Mouse (Mus musculus) intestine, postnatal 0 days (tissue): Measurements from ENCODE around the gene Gm10772. TPM values are rescaled to one million over a fixed set of nuclear protein-coding genes. Genes with fewer than 3 reads are reported as not detected.
"Not testable (repeated sequence)": the region's sequence is repeated elsewhere in the genome, so short reads cannot be mapped to it uniquely, and the experiment has no call there.

Experiments used
- ATAC-seq: fragments of 200-750 bp; cut with Nextera tagmentation; 2 replicates; pipeline ENCODE4 v1.8.0; 2017; ENCODE audit warnings: mild to moderate bottlenecking, moderate TSS enrichment, moderate library complexity
- H3K27ac ChIP-seq: fragments of 300-500 bp; sonication (generic); 2 replicates; pipeline ENCODE4 v1.5.1; 2014; ENCODE audit warnings: mild to moderate bottlenecking, low read depth, low read length, moderate library complexity
- H3K27me3 ChIP-seq: fragments of 300-500 bp; sonication (generic); replicated peaks from 2 replicates; pipeline ENCODE4 v1.6.1; 2014; ENCODE audit warnings: low read length, mixed read lengths; ENCODE audit not compliant: control insufficient read depth, insufficient read depth
- H3K36me3 ChIP-seq: fragments of 300-500 bp; sonication (generic); 2 replicates; pipeline ENCODE4 v1.6.1; 2014; ENCODE audit warnings: mild to moderate bottlenecking, moderate library complexity; ENCODE audit not compliant: control insufficient read depth, insufficient read depth
- H3K4me1 ChIP-seq: fragments of 300-500 bp; sonication (generic); replicated peaks from 2 replicates; pipeline ENCODE4 v1.6.1; 2014; ENCODE audit warnings: antibody characterized with exemption, low read length, mixed read lengths; ENCODE audit not compliant: control insufficient read depth, insufficient read depth
- H3K4me2 ChIP-seq: fragments of 300-500 bp; sonication (generic); replicated peaks from 2 replicates; pipeline ENCODE4 v1.6.1; 2014; ENCODE audit warnings: low read depth, mild to moderate bottlenecking, moderate library complexity
- H3K4me3 ChIP-seq: fragments of 300-500 bp; sonication (generic); 2 replicates; pipeline ENCODE4 v1.5.1; 2014; ENCODE audit warnings: low read depth, low read length
- H3K9ac ChIP-seq: fragments of 300-500 bp; sonication (generic); 2 replicates; pipeline ENCODE4 v1.6.1; 2014; ENCODE audit warnings: mild to moderate bottlenecking, low read depth, low read length
- H3K9me3 ChIP-seq: fragments of 300-500 bp; sonication (generic); 2 replicates; pipeline ENCODE4 v1.6.1; 2016; ENCODE audit warnings: mixed run types; ENCODE audit not compliant: control insufficient read depth
- CTCF ChIP-seq: sonication (generic); IDR thresholded peaks from 2 replicates; pipeline ENCODE4 v1.5.1; 2016; ENCODE audit warnings: low read depth, mild to moderate bottlenecking, control low read depth, antibody characterized with exemption, moderate library complexity
- WGBS: fragments of 180-500 bp; shearing (Covaris S2); extraction: QIAGEN DNeasy Blood & Tissue Kit; methylation state at CpG from one replicate; pipeline ENCODE4 v1.1.7; 2014; 5-methylcytosine and 5-hydroxymethylcytosine counted together
- polyA plus RNA-seq: library from polyadenylated mRNA; unstranded; fragments of >200 nt; fragmentation: Nextera tagmentation; extraction: Ambion mirVana; gene quantifications from 2 replicates; pipeline ENCODE4 v1.2.1, GENCODE M21; 2015

Gm10772 gene
- polyA plus RNA-seq = not detected in 2 replicates

- not testable (repeated sequence) for ATAC-seq, H3K36me3 ChIP-seq, H3K4me1 ChIP-seq, H3K27me3 ChIP-seq, H3K9me3 ChIP-seq, H3K9ac ChIP-seq, H3K4me3 ChIP-seq, H3K27ac ChIP-seq, H3K4me2 ChIP-seq
- WGBS = 90% methylated on average over 2 of the region's 3 CpGs
Measured at GRCm38 (mm10) chr13:66227473-66227872, at the start of gene Gm10772. Gene Gm10772 (minus strand): TSS chr13:66227573.

- not testable (repeated sequence) for H3K4me1 ChIP-seq
Measured at GRCm38 (mm10) chr13:66263914-66264313, 36.5 kb upstream of the Gm10772 start.

DNA sequence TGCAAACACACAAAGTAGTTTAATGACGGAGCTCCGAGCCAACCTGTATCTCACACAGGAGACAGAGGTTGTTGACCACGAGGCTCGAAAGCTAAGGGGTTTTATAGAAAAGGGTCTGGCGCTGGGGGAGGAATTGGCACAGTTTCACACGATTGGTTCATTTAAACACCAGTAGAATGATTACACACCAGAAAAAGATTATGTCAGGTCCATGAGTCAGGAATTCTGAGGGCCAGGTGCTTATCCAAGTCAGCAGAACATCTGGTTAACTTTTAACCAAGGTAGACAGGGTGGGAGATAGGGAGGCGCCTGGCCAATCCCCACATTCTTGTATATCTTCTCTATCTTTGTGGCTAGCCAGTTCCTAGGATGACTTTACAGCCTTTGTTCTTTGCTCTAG is 35.8 kb upstream of the Gm10772 start:
- not testable (repeated sequence) for ATAC-seq, H3K4me1 ChIP-seq, H3K36me3 ChIP-seq, H3K4me2 ChIP-seq, H3K27me3 ChIP-seq, H3K4me3 ChIP-seq, H3K9ac ChIP-seq, H3K27ac ChIP-seq, H3K9me3 ChIP-seq
- WGBS = 89% methylated on average over 3 of the region's 7 CpGs

More at GRCm38 (mm10) chr13:66263914-66264313, 36.5 kb upstream of the Gm10772 start:
- H3K4me3 ChIP-seq, H3K27me3 ChIP-seq, H3K36me3 ChIP-seq, H3K27ac ChIP-seq, ATAC-seq, H3K4me2 ChIP-seq, H3K9ac ChIP-seq, H3K9me3 ChIP-seq: not testable (repeated sequence)
- WGBS = no CpG with 5 or more reads among the region's 1 CpGs

DNA sequence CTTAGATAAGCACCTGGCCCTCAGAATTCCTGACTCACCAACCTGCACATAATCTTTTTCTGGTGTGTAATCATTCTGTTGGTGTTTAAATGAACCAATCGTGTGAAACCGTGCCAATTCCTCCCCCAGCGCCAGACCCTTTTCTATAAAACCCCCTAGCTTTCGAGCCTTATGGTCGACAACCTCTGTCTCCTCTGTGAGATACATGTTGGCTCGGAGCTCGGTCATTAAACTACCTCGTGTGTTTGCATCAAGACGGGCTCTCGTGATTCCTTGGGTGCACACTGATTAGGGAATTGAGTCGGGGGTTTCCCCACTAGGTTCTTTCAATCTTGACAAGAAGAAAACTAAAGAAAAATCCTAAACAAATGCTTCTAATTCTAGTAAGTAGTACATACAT is 13.0 kb downstream of the Gm10772 start:
- Histone ChIP-seq H3K9me3 (no peaks in the 10 kb centered on the region), H3K27ac (no peak overlapping the region), H3K27me3 (no peaks in the 10 kb centered on the region), H3K4me2 (no peak overlapping the region), H3K9ac (no peak overlapping the region), H3K4me1 (no peaks in the 10 kb centered on the region), H3K4me3 (no peak overlapping the region), H3K36me3 (no peaks in the 10 kb centered on the region)
- no CpG with 5 or more reads among the region's 11 CpGs for WGBS
- TF ChIP-seq CTCF = no peak
- ATAC-seq = no peak

GRCm38 (mm10) chr13:66213811-66214210 is 13.6 kb downstream of the Gm10772 start:
- not testable (repeated sequence) for ATAC-seq, H3K36me3 ChIP-seq
- no CpG with 5 or more reads among the region's 1 CpGs for WGBS

DNA sequence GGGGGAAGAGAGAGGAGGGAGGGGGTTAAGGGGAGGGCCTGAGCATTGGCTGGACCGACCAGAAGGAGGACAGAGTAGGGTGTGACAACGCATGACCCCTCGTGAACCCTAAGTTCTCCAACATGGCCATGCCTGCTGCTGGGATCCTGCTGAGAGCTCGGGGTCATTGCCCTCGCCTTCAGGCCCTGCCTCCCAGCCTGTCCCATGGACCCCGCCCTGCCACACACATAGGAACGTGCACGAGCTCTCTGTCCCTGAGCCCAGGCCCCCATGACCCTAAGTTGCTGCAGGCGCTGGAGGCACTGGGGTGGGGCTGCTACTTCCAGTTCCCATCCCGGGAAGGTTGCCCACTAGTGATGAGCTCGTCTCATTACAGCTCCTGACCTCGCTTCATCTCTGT is 48.2 kb downstream of the Gm10772 start:
- not testable (repeated sequence) for ATAC-seq, H3K9me3 ChIP-seq, H3K27me3 ChIP-seq, H3K9ac ChIP-seq, H3K4me1 ChIP-seq, H3K4me3 ChIP-seq, H3K4me2 ChIP-seq, H3K36me3 ChIP-seq, H3K27ac ChIP-seq
- 96% methylated on average over 4 of the region's 12 CpGs for WGBS

More at GRCm38 (mm10) chr13:66213811-66214210, 13.6 kb downstream of the Gm10772 start:
- not testable (repeated sequence) for H3K4me3 ChIP-seq, H3K27ac ChIP-seq, H3K9me3 ChIP-seq, H3K4me1 ChIP-seq, H3K27me3 ChIP-seq, H3K9ac ChIP-seq, H3K4me2 ChIP-seq

Other genes with a start within 250 kb of the Gm10772 start
- not detected in 2 replicates for gene Gm10324, start 108.0 kb downstream of the Gm10772 start, polyA plus RNA-seq
- not detected in 2 replicates for gene 2410141K09Rik, start 213.5 kb upstream of the Gm10772 start, polyA plus RNA-seq